Mouse (Mus musculus): ENCODE measurements around the gene Fndc5.
A peak's percentile ranks its signal among the peaks of the same experiment; 100 is the strongest.

Gene Fndc5

GRCm38 (mm10) chr4:129124652-129125146 is 12.1 kb upstream of the Fndc5 start:
- DNase-seq = no peak

DNA sequence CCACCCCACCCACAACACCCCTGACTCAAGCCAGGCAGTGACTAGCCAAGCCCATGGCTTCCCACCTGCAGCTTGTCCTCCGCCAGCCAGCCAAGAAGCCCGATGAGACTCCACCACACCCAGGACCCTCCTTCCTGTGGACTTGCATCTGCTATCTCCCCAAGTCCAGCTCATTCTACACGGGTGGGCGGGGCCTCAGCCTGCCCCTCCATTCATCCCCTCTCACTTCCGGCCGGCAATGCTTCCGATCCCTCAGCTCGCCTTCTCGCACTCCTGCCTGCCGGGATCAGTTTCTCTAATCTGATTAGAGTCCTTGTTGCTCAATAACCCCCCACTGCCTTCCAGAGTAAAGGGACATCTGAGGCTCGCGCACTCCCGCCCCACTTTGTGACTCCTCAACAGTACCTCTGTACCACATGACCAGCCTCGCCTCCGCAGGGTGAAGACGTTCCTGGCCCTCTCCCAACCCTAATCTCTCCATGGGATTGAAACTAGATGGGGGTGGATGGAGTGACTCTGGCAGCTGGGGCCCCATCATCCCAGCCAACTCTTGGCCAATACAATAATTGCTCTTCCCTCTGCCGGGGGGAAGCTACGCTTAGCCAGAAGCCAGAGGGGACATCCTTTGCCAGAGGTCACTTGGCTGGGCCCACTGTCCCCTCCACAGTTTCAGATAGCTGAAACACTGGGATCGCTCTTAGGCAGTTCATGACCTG is 10.9 kb upstream of the Fndc5 start:
- no peak for DNase-seq

- no peak for DNase-seq
Observed at GRCm38 (mm10) chr4:129128582-129129338, 8.0 kb upstream of the Fndc5 start.

DNA sequence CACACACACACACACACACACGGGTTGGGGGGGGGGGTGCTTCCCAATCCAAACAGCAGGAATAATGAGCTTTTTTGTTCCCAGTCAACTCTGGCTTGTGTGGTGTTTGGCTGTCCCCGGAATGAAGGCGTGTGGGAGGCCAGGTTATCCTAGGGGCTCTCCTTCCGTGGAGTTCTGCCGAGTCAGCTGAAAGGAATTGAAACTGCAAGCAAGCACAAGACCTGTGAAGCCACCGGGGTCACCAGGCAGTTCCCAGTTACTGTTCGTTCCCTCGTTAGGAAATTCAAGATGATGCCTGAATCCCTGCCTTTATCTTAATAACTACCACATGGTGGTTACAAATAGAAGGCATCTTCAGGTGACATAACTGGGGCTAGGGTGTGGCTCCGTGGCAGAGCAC is 7.4 kb upstream of the Fndc5 start:
- no peak for DNase-seq

GRCm38 (mm10) chr4:129130149-129130548 is 6.7 kb upstream of the Fndc5 start:
- DNase-seq = peak in 1 of 2 experiments; percentile 23

DNA sequence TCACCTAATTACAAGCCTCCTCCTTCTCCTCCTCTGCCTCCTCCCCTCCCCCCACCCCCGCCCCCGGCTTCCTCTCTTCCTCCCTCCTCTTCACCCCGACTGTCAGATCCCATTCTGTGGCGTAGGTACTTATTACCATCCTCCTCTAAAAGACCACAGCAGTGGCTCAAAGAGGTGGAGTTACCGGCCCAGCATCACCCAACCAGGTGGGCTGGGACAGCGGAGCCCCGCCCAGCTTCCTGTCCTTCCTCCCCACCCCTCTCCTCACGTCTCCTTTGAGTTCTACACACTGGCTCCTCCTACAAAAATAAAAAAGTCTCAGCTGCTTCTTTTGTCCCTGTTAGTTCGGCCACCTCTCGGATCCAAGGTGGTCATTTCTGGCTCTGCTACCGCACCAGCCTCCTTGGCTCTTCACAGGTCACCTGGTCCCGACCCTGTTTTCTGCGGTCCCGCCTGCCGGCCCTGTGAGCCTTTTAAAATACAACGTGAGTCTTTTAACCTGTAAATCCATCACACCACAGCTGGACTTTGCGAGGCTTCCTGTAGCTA is 6.0 kb upstream of the Fndc5 start:
- DNase-seq = peak; percentile 30 to 45

GRCm38 (mm10) chr4:129134799-129135585 is 1.8 kb upstream of the Fndc5 start:
- DNase-seq = peak in 1 of 2 experiments; percentile 39

DNA sequence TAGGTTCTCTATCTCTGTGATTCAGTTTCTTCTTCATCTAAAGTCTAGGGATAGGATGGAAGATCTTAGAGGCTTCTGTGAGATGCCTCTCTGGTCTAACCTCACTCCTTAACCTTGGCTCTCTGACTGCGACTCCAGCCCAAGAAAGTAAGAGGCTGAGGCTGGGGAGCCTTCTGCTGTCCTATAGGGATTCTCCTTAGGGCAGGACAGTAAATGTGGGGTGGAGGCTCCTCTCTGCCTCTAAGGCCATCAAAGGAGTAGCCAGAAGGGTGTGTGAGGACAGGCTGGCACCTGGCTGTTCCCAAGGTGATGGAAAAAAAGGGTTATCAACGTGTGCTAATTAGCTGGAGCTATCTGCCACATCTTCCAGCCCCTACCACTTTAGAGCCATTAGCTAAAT is 1.2 kb upstream of the Fndc5 start:
- no peak for DNase-seq

GRCm38 (mm10) chr4:129136189-129136578 is 615 bp upstream of the Fndc5 start:
- DNase-seq = no peak

DNA sequence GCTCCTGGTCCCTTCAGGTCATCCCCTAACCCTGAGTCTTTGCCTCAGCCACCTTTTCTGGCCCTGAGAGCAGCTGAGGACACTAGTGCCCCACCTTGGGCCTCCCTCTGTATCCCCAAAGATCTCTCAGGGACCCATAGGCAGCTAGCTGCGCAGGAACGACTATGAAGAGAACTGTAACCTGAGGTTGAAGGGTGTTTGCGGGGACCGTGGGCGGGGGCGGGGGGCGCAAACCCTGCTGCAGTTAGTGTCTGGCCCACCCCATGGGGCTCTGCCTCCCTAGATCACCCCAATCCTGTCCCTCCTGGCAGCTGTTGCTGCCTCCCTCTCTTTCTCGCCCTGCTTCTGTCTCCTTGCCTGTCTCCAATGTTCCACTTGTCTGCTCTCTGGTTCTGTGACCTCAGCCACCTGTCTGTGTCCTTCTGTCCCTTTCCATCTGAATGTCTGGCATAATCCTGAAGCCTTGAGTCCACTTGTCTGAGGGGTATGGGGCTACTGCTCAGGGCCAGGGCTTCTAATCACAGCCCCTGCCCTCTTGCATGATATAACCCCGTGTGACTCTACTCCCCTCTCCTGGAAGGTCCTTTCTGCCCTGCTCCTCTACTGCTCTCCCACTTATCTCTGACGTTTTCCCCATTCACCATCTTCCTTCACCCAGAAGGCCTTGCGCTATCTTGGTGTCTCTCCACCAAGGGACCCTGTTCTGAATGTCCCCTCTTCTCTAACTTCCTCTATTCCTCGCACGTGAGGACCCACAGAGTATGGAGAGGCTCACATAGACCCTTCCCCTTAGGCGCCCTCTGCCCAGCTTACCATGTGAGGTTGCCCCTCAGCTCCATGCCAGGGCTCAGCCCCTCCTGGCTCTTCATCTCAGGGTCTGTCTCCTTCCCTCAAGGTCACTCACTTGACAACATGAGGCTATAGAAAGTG is 858 bp downstream of the Fndc5 start:
- no peak for DNase-seq

DNA sequence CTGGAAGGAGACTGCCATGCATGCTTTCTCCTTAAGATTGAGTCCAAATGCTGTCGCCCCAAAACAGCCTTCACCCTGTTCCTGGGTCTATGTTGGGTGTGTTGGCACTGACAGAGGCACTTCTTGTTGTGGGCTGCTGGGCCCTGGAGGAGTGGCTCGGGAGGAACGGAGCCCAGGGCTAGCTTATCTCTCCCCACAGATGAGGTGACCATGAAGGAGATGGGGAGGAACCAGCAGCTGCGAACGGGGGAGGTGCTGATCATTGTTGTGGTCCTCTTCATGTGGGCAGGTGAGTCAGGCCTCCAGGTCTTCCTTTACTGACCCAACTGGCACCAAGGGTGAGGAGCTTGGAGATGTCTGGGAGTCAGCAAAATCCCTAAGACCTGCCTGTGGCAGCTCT is 2.8 kb downstream of the Fndc5 start:
- DNase-seq = no peak

DNA sequence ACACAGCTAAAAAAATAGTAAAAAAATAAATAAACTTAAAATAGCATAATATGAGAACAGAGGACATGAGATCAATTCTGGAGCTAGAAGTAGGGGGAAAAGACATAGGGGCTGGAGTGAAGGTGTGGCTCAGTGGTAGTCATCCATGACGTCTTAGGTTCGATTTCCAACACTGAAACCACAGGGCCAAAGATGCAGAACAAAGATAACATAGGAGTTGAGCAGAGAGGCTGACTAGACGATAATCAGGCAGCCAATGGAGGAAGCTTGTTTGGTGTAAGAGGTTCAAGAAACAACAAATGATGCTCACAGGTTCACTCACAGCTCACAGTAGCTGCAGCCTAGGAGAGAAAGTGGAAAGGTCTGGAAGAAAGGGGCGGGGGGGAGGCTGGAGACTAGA is 4.0 kb downstream of the Fndc5 start:
- no peak for DNase-seq

DNA sequence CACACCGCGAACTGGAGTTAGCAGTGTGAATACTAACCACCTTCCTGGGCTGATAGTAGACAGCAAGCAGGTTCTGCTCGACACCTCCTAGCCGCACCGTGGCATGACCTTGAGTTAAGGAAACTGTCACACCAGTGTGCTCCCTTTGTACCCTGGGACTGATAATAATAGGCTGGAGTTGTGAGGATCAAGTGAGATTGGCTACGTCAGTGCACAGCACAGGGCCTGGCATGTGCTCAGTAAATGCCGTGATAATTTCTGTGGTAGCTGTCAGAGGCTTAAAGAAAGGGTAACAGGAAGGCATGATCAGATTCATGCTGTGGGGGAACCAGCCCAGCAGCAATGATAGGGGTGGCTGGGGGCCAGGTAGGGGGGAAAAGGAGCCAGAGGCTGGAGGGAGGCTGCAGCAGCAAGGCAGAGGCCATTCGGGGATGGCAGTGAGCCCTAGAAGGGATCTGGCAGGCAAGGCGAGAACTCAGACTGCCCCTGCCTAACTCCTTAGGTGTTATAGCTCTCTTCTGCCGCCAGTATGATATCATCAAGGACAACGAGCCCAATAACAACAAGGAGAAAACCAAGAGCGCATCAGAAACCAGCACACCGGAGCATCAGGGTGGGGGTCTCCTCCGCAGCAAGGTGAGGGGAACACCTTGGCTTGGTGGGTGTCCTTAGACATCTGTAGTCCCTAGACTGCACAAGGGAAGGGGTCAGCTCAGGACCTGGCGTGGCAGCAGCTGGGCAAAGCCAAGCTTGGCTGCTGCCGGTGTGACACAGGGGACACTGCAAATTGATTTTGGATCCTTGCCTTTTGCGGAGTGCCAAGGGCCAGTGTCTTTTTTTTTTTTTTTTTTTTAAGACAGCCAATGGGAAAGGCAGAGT is 5.0 kb downstream of the Fndc5 start:
- DNase-seq = no peak

GRCm38 (mm10) chr4:129142439-129143045 is 5.7 kb downstream of the Fndc5 start:
- DNase-seq = no peak

GRCm38 (mm10) chr4:129143509-129143908 is 6.7 kb downstream of the Fndc5 start:
- DNase-seq = no peak

GRCm38 (mm10) chr4:129144401-129145367 is 7.9 kb downstream of the Fndc5 start:
- DNase-seq = no peak

DNA sequence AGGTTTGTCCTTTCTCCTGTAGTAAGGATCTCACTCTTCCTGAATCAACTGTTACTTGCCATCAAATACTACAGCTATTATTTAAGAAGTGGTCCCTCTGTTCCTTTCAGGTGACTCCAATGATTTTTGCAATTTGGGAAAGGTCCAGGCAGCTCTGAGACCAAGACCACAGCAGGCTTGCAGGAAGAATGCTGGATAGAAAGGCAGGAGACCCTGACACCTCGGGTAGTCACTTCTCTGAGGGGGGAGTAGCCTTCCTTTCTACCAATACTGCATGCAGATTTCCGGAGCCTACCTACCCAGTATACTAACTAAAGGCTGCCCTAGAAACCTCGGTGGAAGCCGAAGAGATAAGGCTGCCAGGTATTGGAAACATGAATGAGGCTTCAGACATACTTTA is 8.6 kb downstream of the Fndc5 start:
- no peak for DNase-seq

GRCm38 (mm10) chr4:129145943-129146342 is 9.1 kb downstream of the Fndc5 start:
- DNase-seq = no peak

- no peak for DNase-seq
Observed at GRCm38 (mm10) chr4:129146392-129146791, 9.6 kb downstream of the Fndc5 start.

Measured in thymus, adult 18-20 months (tissue).